Mouse (Mus musculus) ES-E14 (cell line): ENCODE measurements around the gene Slc9a1. TPM values are rescaled to one million over a fixed set of nuclear protein-coding genes. Genes with fewer than 3 reads are reported as not detected.
A peak's percentile ranks its signal among the peaks of the same experiment; 100 is the strongest.

ENCODE experiments used
- DNase-seq: peaks from one replicate; pipeline ENCODE4 v3.0.0-alpha.2; 2013; ENCODE audit warnings: low read depth, low spot score
- H3K27ac ChIP-seq: 2 replicates; pipeline ENCODE4 v1.5.1; 2012; ENCODE audit warnings: low read depth, mild to moderate bottlenecking, low read length, moderate library complexity, mixed read lengths; ENCODE audit not compliant: poor library complexity, insufficient read depth, severe bottlenecking
- H3K36me3 ChIP-seq: 2 replicates; pipeline ENCODE4 v1.6.1; 2012; ENCODE audit warnings: mild to moderate bottlenecking, low read length, moderate library complexity, mixed read lengths; ENCODE audit not compliant: control insufficient read depth, poor library complexity, insufficient read depth, severe bottlenecking
- H3K4me1 ChIP-seq, 2 experiments: fragments of 150-350 bp in 1 of 2; sonication (generic) in 1 of 2; 2 replicates each; pipeline ENCODE4 v1.6.1; 2012; ENCODE audit warnings: low read length in 2 of 2, mild to moderate bottlenecking in 1 of 2, mixed read lengths in 1 of 2; ENCODE audit not compliant: control insufficient read depth in 2 of 2, insufficient read depth in 2 of 2, poor library complexity in 1 of 2
- H3K4me3 ChIP-seq, 2 experiments: fragments of 150-350 bp in 1 of 2; sonication (generic) in 1 of 2; 2 replicates each; pipeline ENCODE4 v1.5.1; 2012; ENCODE audit warnings: low read length in 2 of 2, low read depth in 1 of 2, mild to moderate bottlenecking in 1 of 2, mixed read lengths in 1 of 2; ENCODE audit not compliant: insufficient read depth in 1 of 2, poor library complexity in 1 of 2, severe bottlenecking in 1 of 2
- H3K9ac ChIP-seq: 2 replicates; pipeline ENCODE4 v1.6.1; 2012; ENCODE audit warnings: low read depth, mild to moderate bottlenecking, low read length, mixed read lengths; ENCODE audit not compliant: poor library complexity, insufficient read depth, severe bottlenecking
- H3K9me3 ChIP-seq: fragments of 150-350 bp; sonication (generic); 2 replicates; pipeline ENCODE4 v1.6.1; 2012; ENCODE audit warnings: low read depth, mild to moderate bottlenecking, low read length; ENCODE audit not compliant: control insufficient read depth, insufficient read depth
- CHD2 ChIP-seq: IDR thresholded peaks from 2 replicates; pipeline ENCODE4 v1.6.1; 2014; ENCODE audit warnings: mild to moderate bottlenecking, low read depth, low read length, inconsistent platforms
- HCFC1 ChIP-seq: IDR thresholded peaks from 2 replicates; pipeline ENCODE4 v1.6.1; 2012; ENCODE audit warnings: low read length, inconsistent platforms, borderline replicate concordance; ENCODE audit not compliant: insufficient read depth
- MAFK ChIP-seq: IDR thresholded peaks from 2 replicates; pipeline ENCODE4 v1.6.1; 2014; ENCODE audit warnings: mild to moderate bottlenecking, low read depth, low read length, inconsistent platforms; ENCODE audit not compliant: insufficient read depth
- ZC3H11A ChIP-seq: IDR thresholded peaks from 2 replicates; pipeline ENCODE4 v1.6.1; 2012; ENCODE audit warnings: low read depth, mild to moderate bottlenecking, inconsistent platforms, low read length, borderline replicate concordance
- ZNF384 ChIP-seq: IDR thresholded peaks from 2 replicates; pipeline ENCODE4 v1.6.1; 2012; ENCODE audit warnings: low read depth, low read length, inconsistent platforms
- in situ Hi-C, 2 experiments: fragments of 600-800 bp; cut with MboI; formaldehyde crosslinking; loops; one replicate each; pipeline ENCODE4 v1.15.1; 2025; ENCODE audit warnings: low sequenced_read_pairs in 2 of 2, inconsistent platforms in 1 of 2; ENCODE audit not compliant: unreplicated experiment in 2 of 2
- total RNA-seq: library from RNA; depleted of rRNA; stranded (reverse); fragments of 300-350 nt; gene quantifications from 2 replicates; pipeline ENCODE4 v1.2.3, GENCODE M21; 2012

Gene Slc9a1
- total RNA-seq, 1 experiment: 24.9 TPM

GRCm38 (mm10) chr4:133443085-133443484, 73.6 kb downstream of the Slc9a1 start:
- Histone ChIP-seq H3K9me3 (no peaks in the 10 kb centered on the region), H3K27ac (no peak overlapping the region), H3K9ac (no peak overlapping the region; the same call in 1 of the 2 replicates), H3K36me3 (no peaks in the 10 kb centered on the region), H3K4me1 (peaks cover 11 to 26% of the 10 kb centered on the region in 2 experiments), H3K4me3 (no peak overlapping the region)
- in situ Hi-C loops: no loop called here
- DNase-seq: no peak
- TF ChIP-seq ZNF384 (no peak), ZC3H11A (no peak), MAFK (no peak), HCFC1 (no peak), CHD2 (no peak)

GRCm38 (mm10) chr4:133445727-133446126, 76.2 kb downstream of the Slc9a1 start:
- peaks cover 9 to 32% of the 10 kb centered on the region in 2 experiments for H3K4me1 ChIP-seq
- in situ Hi-C loops: no loop called here
- no peak for TF ChIP-seq CHD2
- TF ChIP-seq MAFK: no peak
- TF ChIP-seq ZC3H11A: no peak
- no peaks in the 10 kb centered on the region for H3K36me3 ChIP-seq
- H3K4me3 ChIP-seq: no peak overlapping the region
- no peak overlapping the region for H3K9ac ChIP-seq
- no peaks in the 10 kb centered on the region for H3K9me3 ChIP-seq
- no peak overlapping the region for H3K27ac ChIP-seq
- DNase-seq: no peak

- in situ Hi-C loops: no loop called here
These were observed 77.9 kb downstream of the Slc9a1 start for GRCm38 (mm10) chr4:133447366-133447765.

GRCm38 (mm10) chr4:133447967-133448366, 78.5 kb downstream of the Slc9a1 start:
- no peaks in the 10 kb centered on the region for H3K36me3 ChIP-seq
- H3K4me3 ChIP-seq: no peak overlapping the region
- no peak overlapping the region for H3K27ac ChIP-seq
- DNase-seq: no peak
- in situ Hi-C loops: no loop called here
- peaks cover 5 to 25% of the 10 kb centered on the region in 2 experiments for H3K4me1 ChIP-seq
- no peaks in the 10 kb centered on the region for H3K9me3 ChIP-seq
- H3K9ac ChIP-seq: peak overlapping the region; percentile 21; the same call in 1 of the 2 replicates
- TF ChIP-seq MAFK (no peak), ZNF384 (no peak), CHD2 (no peak), ZC3H11A (no peak), HCFC1 (no peak)

More at GRCm38 (mm10) chr4:133447366-133447765, 77.9 kb downstream of the Slc9a1 start:
- Histone ChIP-seq H3K36me3 (no peaks in the 10 kb centered on the region), H3K27ac (no peak overlapping the region), H3K9ac (no peak overlapping the region), H3K4me1 (peaks cover 7 to 27% of the 10 kb centered on the region in 2 experiments), H3K9me3 (no peaks in the 10 kb centered on the region), H3K4me3 (no peak overlapping the region)
- DNase-seq: no peak
- TF ChIP-seq CHD2 (no peak), MAFK (no peak), ZC3H11A (no peak), HCFC1 (no peak), ZNF384 (no peak)

- H3K27ac ChIP-seq: no peak overlapping the region
- in situ Hi-C loops: no loop called here
- peaks cover 5 to 20% of the 10 kb centered on the region in 2 experiments for H3K4me1 ChIP-seq
- no peak overlapping the region for H3K4me3 ChIP-seq
- no peaks in the 10 kb centered on the region for H3K36me3 ChIP-seq
- DNase-seq: no peak
- no peak for TF ChIP-seq ZC3H11A
- TF ChIP-seq MAFK: no peak
- no peak for TF ChIP-seq HCFC1
- TF ChIP-seq CHD2: no peak
- TF ChIP-seq ZNF384: no peak
- H3K9me3 ChIP-seq: no peaks in the 10 kb centered on the region
- no peak overlapping the region for H3K9ac ChIP-seq
These were observed 79.3 kb downstream of the Slc9a1 start for GRCm38 (mm10) chr4:133448708-133449388.
